Mouse (Mus musculus) left cerebral cortex, postnatal 25 days (tissue): Measurements from ENCODE around the gene Gm4969. TPM values are rescaled to one million over a fixed set of nuclear protein-coding genes. Genes with fewer than 3 reads are reported as not detected.
A peak's percentile ranks its signal among the peaks of the same experiment; 100 is the strongest.

ENCODE experiments used
- DNase-seq, 2 experiments: peaks; one replicate each; pipeline ENCODE4 v3.0.0; 2022; ENCODE audit warnings: low spot score in 2 of 2, mixed read lengths in 1 of 2
- intact Hi-C: fragments of 180-260 bp; cut with DNase I; formaldehyde crosslinking; loops from one replicate; pipeline ENCODE4 v1.15.1; 2025
- microRNA-seq, 2 experiments: library from miRNA; unstranded; fragments of <30 nt; microRNA quantifications; one replicate each; pipeline ENCODE4 v1.2.0; 2022
- total RNA-seq, 2 experiments: library from RNA; stranded (reverse); gene quantifications; 2 replicates each; pipeline ENCODE4 v1.2.3; 2021

The Gm4969 gene
- total RNA-seq, 2 experiments from 2014 or later, result 0.25 to 0.32 TPM

DNA sequence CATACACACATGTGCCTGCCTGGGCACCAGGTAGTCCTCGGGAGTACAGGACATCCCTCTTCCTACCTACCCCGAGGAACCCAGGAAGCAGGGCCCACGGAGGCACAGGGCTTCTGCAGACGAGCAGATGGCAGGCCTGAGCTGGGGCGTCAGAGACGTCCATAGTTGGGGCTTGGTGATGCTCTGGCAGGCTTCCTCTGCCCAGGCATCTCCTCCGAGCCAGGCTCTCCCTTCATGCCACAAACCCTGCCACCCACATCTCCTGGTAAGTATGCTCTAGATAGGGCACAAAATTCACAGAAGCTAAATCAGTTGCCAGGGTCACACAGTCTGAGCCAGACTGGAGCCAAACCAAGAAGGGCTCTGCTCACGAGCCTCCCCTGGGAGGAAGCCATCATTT lies 68.0 kb downstream of the Gm4969 start:
- intact Hi-C loops, result no loop called here
- DNase-seq, result peak in 1 of 2 experiments; percentile 68

DNA sequence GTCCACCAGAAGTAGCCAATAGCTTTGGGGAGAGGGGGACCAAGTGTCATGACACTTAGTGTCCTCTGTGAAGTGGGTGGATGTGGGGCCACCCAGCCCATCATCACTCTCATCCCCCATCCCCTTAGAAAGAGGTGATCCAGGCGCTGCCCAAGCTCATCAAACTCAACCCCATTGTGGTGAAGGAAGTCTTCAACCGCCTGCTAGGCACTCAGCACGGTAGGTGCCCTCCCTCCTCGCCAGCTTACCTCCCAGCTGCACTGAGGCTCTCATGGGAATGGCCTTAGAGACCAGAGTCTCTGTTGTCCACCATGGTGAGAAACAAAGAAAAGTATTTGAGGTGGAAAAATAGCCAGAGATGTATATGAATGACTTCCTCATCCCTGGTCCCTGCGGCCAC lies 68.9 kb downstream of the Gm4969 start:
- intact Hi-C loops, result no loop called here
- DNase-seq, result no peak

Small RNAs within 50 kb of the gene (microRNA-seq; reads per million reads assigned to microRNA genes)
- 4.0 to 4.4 reads per million in 2 experiments for gene Mir3100

Other genes starting within 250 kb of the Gm4969 start
- gene Pglyrp1, start 247.0 kb downstream of the Gm4969 start, total RNA-seq, result 10 to 100 TPM; 23.2 to 26.3 TPM
- gene Ccdc61, start 208.0 kb downstream of the Gm4969 start, total RNA-seq, result 10 to 100 TPM in 1 of 2 experiments, 1 to 10 TPM in 1; 9.9 to 10.5 TPM
- 10 to 100 TPM; 78.2 to 84.6 TPM for gene Nova2, start 192.5 kb downstream of the Gm4969 start, total RNA-seq
- under 1 TPM; 0.53 to 0.76 TPM for gene Nanos2, start 131.0 kb downstream of the Gm4969 start, total RNA-seq
- 10 to 100 TPM; 50.4 to 53.3 TPM for gene Mypop, start 127.1 kb downstream of the Gm4969 start, total RNA-seq
- 10 to 100 TPM; 46.7 to 48.3 TPM for gene Irf2bp1, start 114.3 kb downstream of the Gm4969 start, total RNA-seq
- gene Foxa3, start 94.8 kb downstream of the Gm4969 start, total RNA-seq, result not detected
- gene Sympk, start 94.0 kb downstream of the Gm4969 start, total RNA-seq, result 100 to 1,000 TPM; 122 to 133 TPM
- under 1 TPM; 0.14 to 0.30 TPM for gene Rsph6a, start 63.7 kb downstream of the Gm4969 start, total RNA-seq
- 100 to 1,000 TPM; 138 to 142 TPM for gene Dmwd, start 42.1 kb downstream of the Gm4969 start, total RNA-seq
- gene Dmpk, start 34.5 kb downstream of the Gm4969 start, total RNA-seq, result 10 to 100 TPM; 25.0 to 37.5 TPM
- gene Six5, start 23.8 kb downstream of the Gm4969 start, total RNA-seq, result 1 to 10 TPM; 1.6 to 2.2 TPM
- 10 to 100 TPM; 12.5 to 14.4 TPM for gene Fbxo46, start 1.5 kb upstream of the Gm4969 start, total RNA-seq
- gene Qpctl, start 30.9 kb upstream of the Gm4969 start, total RNA-seq, result 10 to 100 TPM; 15.5 to 16.0 TPM
- 10 to 100 TPM; 72.8 to 77.5 TPM for gene Snrpd2, start 31.4 kb upstream of the Gm4969 start, total RNA-seq
- 1 to 10 TPM; 1.1 to 1.5 TPM for gene Gipr, start 47.8 kb upstream of the Gm4969 start, total RNA-seq
- 100 to 1,000 TPM; 125 to 133 TPM for gene Eml2, start 58.1 kb upstream of the Gm4969 start, total RNA-seq
- 1 to 10 TPM; 3.7 to 4.3 TPM for gene Gpr4, start 94.2 kb upstream of the Gm4969 start, total RNA-seq
- 10 to 100 TPM; 46.6 to 47.3 TPM for gene Opa3, start 110.0 kb upstream of the Gm4969 start, total RNA-seq
- 10 to 100 TPM; 13.1 to 14.3 TPM for gene Vasp, start 153.4 kb upstream of the Gm4969 start, total RNA-seq
- gene Ppm1n, start 161.7 kb upstream of the Gm4969 start, total RNA-seq, result under 1 TPM in 1 of 2 experiments, not detected in 1; 0.55 TPM
- 100 to 1,000 TPM; 112 TPM for gene Rtn2, start 164.3 kb upstream of the Gm4969 start, total RNA-seq
- 10 to 100 TPM; 21.0 to 26.0 TPM for gene Fosb, start 191.7 kb upstream of the Gm4969 start, total RNA-seq
- 10 to 100 TPM; 34.1 to 40.5 TPM for gene Ercc1, start 226.4 kb upstream of the Gm4969 start, total RNA-seq
- gene Cd3eap, start 241.1 kb upstream of the Gm4969 start, total RNA-seq, result 10 to 100 TPM; 16.6 to 20.0 TPM
- 1 to 10 TPM; 5.4 to 9.9 TPM for gene Ppp1r13l, start 241.4 kb upstream of the Gm4969 start, total RNA-seq